Comparison of ENCODE assay signal across 21 mouse cellular contexts in the genomic region with DNA sequence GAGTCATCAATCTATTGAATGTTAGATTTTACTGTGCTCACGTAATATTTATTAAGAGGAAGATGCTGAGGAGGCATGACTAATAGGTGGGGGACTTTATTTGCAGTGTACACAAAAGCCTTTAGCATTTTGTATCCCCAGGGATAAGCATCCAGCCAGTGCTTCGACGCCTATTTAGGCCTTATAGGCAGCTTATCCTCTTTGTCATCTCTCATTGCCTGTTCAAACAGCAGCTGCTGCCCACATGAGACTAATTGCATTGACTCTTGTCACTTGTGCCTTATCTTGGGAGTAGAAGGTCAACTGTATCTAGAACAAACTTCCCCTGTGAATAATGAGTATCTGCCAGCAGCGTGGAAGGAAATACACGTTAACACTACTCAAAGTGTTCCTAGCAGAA.
A peak's percentile ranks its signal among the peaks of the same experiment; 100 is the strongest.
DNase-seq lines count a peak whose midpoint lies in the region; ATAC-seq and TF ChIP-seq lines count a peak whose summit lies in the region.
"Had no signal": no experiment of that assay in that cellular context is flagged by ENCODE, and none has a peak within 500 bp of the region (broad histone marks: within the 10 kb centered on the region; RNA-seq: fewer than 3 reads in every experiment).

No protein-coding gene starts in this region.

- TF ChIP-seq CTCF in midbrain, postnatal 0 days (IDR thresholded peaks at IDR 0.05), result no peak

- peak; percentile 58; the same call in 1 of the 2 replicates for ATAC-seq in midbrain, embryonic 11.5 days (ENCODE audit: low FRiP score)
- no peak for ATAC-seq in midbrain, postnatal 0 days (ENCODE audit: low FRiP score)
- ATAC-seq in intestine, embryonic 16.5 days, result peak; percentile 40; the same call in 1 of the 2 replicates
- ATAC-seq in frontal cortex, adult (ENCODE audit: low TSS enrichment), result no peak
- ATAC-seq: activated CD4-positive, CD25-positive, alpha-beta regulatory T cell, adult 4 months; forebrain, embryonic 16.5 days; Patski had no signal

- H3K27me3 ChIP-seq in midbrain, embryonic 11.5 days (ENCODE audit: control insufficient read depth, insufficient read depth, low read length), result no peaks in the 10 kb centered on the region
- H3K27me3 ChIP-seq in midbrain, postnatal 0 days (ENCODE audit: insufficient read depth, low read length), result no peaks in the 10 kb centered on the region
- no peaks in the 10 kb centered on the region for H3K27me3 ChIP-seq in intestine, embryonic 16.5 days (replicated peaks; ENCODE audit: control insufficient read depth, insufficient read depth, low read length)
- H3K27me3 ChIP-seq: embryonic facial prominence, embryonic 13.5 days; forebrain, embryonic 12.5 days; heart, embryonic 12.5 days; hindbrain, embryonic 13.5 days had no signal

- 58% methylated on average over 5 of the region's 5 CpGs for WGBS in midbrain, embryonic 11.5 days
- WGBS in midbrain, postnatal 0 days, result 36% methylated on average over 5 of the region's 5 CpGs
- 55% methylated on average over 5 of the region's 5 CpGs for WGBS in intestine, embryonic 16.5 days

- H3K27ac ChIP-seq in midbrain, embryonic 11.5 days (ENCODE audit: low read depth, low read length), result no peak overlapping the region
- H3K27ac ChIP-seq in midbrain, postnatal 0 days (ENCODE audit: low read depth, low read length), result no peak overlapping the region
- H3K27ac ChIP-seq in intestine, embryonic 16.5 days (ENCODE audit: low read length), result no peak overlapping the region
- H3K27ac ChIP-seq: embryonic facial prominence, embryonic 13.5 days; forebrain, embryonic 12.5 days; hindbrain, embryonic 13.5 days had no signal

- intact Hi-C loops in heart, postnatal 10 days (cut with DNase I), result no loop called here
- intact Hi-C loops in left cerebral cortex, postnatal 25 days (cut with DNase I), result no loop called here

- no peaks in the 10 kb centered on the region for H3K9me3 ChIP-seq in midbrain, embryonic 11.5 days (ENCODE audit: control insufficient read depth, low read length)
- H3K9me3 ChIP-seq in midbrain, postnatal 0 days (ENCODE audit: low read length), result no peaks in the 10 kb centered on the region
- H3K9me3 ChIP-seq in intestine, embryonic 16.5 days (ENCODE audit: control insufficient read depth, low read length), result no peaks in the 10 kb centered on the region
- H3K9me3 ChIP-seq: embryonic facial prominence, embryonic 13.5 days; forebrain, embryonic 12.5 days; heart, embryonic 12.5 days; hindbrain, embryonic 13.5 days had no signal

- no peaks in the 10 kb centered on the region for H3K36me3 ChIP-seq in midbrain, embryonic 11.5 days (ENCODE audit: control insufficient read depth, insufficient read depth, low read length)
- no peaks in the 10 kb centered on the region for H3K36me3 ChIP-seq in midbrain, postnatal 0 days (ENCODE audit: insufficient read depth, low read length)
- H3K36me3 ChIP-seq in intestine, embryonic 16.5 days (ENCODE audit: control insufficient read depth, insufficient read depth, low read length), result no peaks in the 10 kb centered on the region
- H3K36me3 ChIP-seq: embryonic facial prominence, embryonic 13.5 days; heart, embryonic 12.5 days; hindbrain, embryonic 13.5 days had no signal

- no peak overlapping the region for H3K9ac ChIP-seq in midbrain, embryonic 11.5 days (ENCODE audit: low read length)
- H3K9ac ChIP-seq in midbrain, postnatal 0 days (replicated peaks; ENCODE audit: low read length, poor library complexity, severe bottlenecking), result no peak overlapping the region
- no peak overlapping the region for H3K9ac ChIP-seq in intestine, embryonic 16.5 days (ENCODE audit: low read depth, low read length)
- H3K9ac ChIP-seq: embryonic facial prominence, embryonic 13.5 days; forebrain, embryonic 12.5 days; heart, embryonic 12.5 days; hindbrain, embryonic 13.5 days had no signal

- no peaks in the 10 kb centered on the region for H3K4me1 ChIP-seq in midbrain, embryonic 11.5 days (ENCODE audit: control insufficient read depth, insufficient read depth, low read length)
- no peaks in the 10 kb centered on the region for H3K4me1 ChIP-seq in midbrain, postnatal 0 days (ENCODE audit: insufficient read depth, low read length)
- H3K4me1 ChIP-seq in intestine, embryonic 16.5 days (ENCODE audit: control insufficient read depth, insufficient read depth, low read length), result no peaks in the 10 kb centered on the region
- H3K4me1 ChIP-seq: embryonic facial prominence, embryonic 13.5 days; forebrain, embryonic 12.5 days; heart, embryonic 12.5 days; hindbrain, embryonic 13.5 days had no signal

- no peak overlapping the region for H3K4me2 ChIP-seq in midbrain, embryonic 11.5 days
- H3K4me2 ChIP-seq in midbrain, postnatal 0 days (ENCODE audit: low read depth, low read length, poor library complexity, severe bottlenecking), result no peak overlapping the region
- no peak overlapping the region for H3K4me2 ChIP-seq in intestine, embryonic 16.5 days (ENCODE audit: low read depth, low read length)
- H3K4me2 ChIP-seq: embryonic facial prominence, embryonic 13.5 days; forebrain, embryonic 12.5 days; heart, embryonic 12.5 days; hindbrain, embryonic 13.5 days had no signal

- H3K4me3 ChIP-seq in midbrain, embryonic 11.5 days (ENCODE audit: low read depth, low read length), result no peak overlapping the region
- H3K4me3 ChIP-seq in midbrain, postnatal 0 days (ENCODE audit: low read depth, low read length), result no peak overlapping the region
- no peak overlapping the region for H3K4me3 ChIP-seq in intestine, embryonic 16.5 days (ENCODE audit: low read length)
- H3K4me3 ChIP-seq: embryonic facial prominence, embryonic 13.5 days; forebrain, embryonic 12.5 days; heart, embryonic 12.5 days; hindbrain, embryonic 13.5 days had no signal

- DNase-seq in heart, adult 11 months, result peak; percentile 36
- no peak for DNase-seq in heart, postnatal 10 days
- no peak for DNase-seq in midbrain, embryonic 11.5 days (ENCODE audit: low spot score, missing footprints)
- no peak for DNase-seq in midbrain, postnatal 0 days (ENCODE audit: low spot score)
- no peak for DNase-seq in left cerebral cortex, postnatal 25 days (ENCODE audit: low spot score in 2 of 2)
- DNase-seq: adrenal gland, adult 2 months; adrenal gland, postnatal 25 days; cerebellum, adult 18-20 months; cerebellum, adult 9-11 months; cerebellum, postnatal 36 days; gastrocnemius, postnatal 14 days; heart, postnatal 36 days had no signal

Comparison
In these comparisons a context has a peak if more than half of its experiments do, and no peak if none do; other contexts are left out.
1. ATAC-seq: peak in midbrain, embryonic 11.5 days (single experiment) and intestine, embryonic 16.5 days (single experiment); none in midbrain, postnatal 0 days (single experiment) and frontal cortex, adult (single experiment).